Comparison of ENCODE assay signal across 9 mouse cellular contexts in genomic region chr4:125231711-125232260, GRCm38 (mm10).
A peak's percentile ranks its signal among the peaks of the same experiment; 100 is the strongest.
DNase-seq lines count a peak whose midpoint lies in the region; TF ChIP-seq lines count a peak whose summit lies in the region.
"Had no signal": no experiment of that assay in that cellular context is flagged by ENCODE, and none has a peak within 500 bp of the region (broad histone marks: within the 10 kb centered on the region; RNA-seq: fewer than 3 reads in every experiment).

No protein-coding gene starts in this region.

- peak; percentile 20 for DNase-seq in heart, postnatal 4 days
- no peak for DNase-seq in heart, embryonic 10.5 days (ENCODE audit: low spot score)
- DNase-seq in CH12.LX (ENCODE audit: extremely low read depth) = peak; percentile 18
- DNase-seq in c-Kit-positive CD71-positive TER-119-positive erythroid progenitor cells, embryonic 14.5 days (ENCODE audit: low spot score) = peak; percentile 11
- DNase-seq in layer of hippocampus, adult 9-10 months (ENCODE audit: low spot score) = peak; percentile 58
- DNase-seq in right cerebral cortex, adult 18-20 months = peak; percentile 43
- no peak for DNase-seq in spleen, postnatal 4 days (ENCODE audit: low spot score in 2 of 2)
- no peak for DNase-seq in heart, postnatal 25 days (ENCODE audit: low spot score)

- no peak overlapping the region for H3K4me3 ChIP-seq in heart, embryonic 10.5 days
- no peak overlapping the region for H3K4me3 ChIP-seq in CH12.LX (replicated peaks in 1 of 3; ENCODE audit: low read depth in 2 of 3, low read length in 2 of 3, poor library complexity in 1 of 3)
- H3K4me3 ChIP-seq: neural tube, embryonic 12.5 days had no signal

- intact Hi-C loops in heart, postnatal 25 days (cut with DNase I) = no loop called here

- TF ChIP-seq EP300 in CH12.LX (IDR thresholded peaks at IDR 0.05; ENCODE audit: low read length) = no peak

- H3K27me3 ChIP-seq in heart, embryonic 10.5 days (ENCODE audit: insufficient read depth, poor library complexity, severe bottlenecking) = peaks cover 42% of the 10 kb centered on the region
- H3K27me3 ChIP-seq in CH12.LX (replicated peaks) = peaks cover 86% of the 10 kb centered on the region

- no peak overlapping the region for H3K27ac ChIP-seq in heart, embryonic 10.5 days
- H3K27ac ChIP-seq in CH12.LX (ENCODE audit: insufficient read depth, low read depth) = no peak overlapping the region
- H3K27ac ChIP-seq: neural tube, embryonic 12.5 days had no signal

- H3K9ac ChIP-seq in CH12.LX (ENCODE audit: insufficient read depth, low read depth) = no peak overlapping the region
- H3K9ac ChIP-seq: neural tube, embryonic 12.5 days had no signal

- no peak overlapping the region for H3K4me2 ChIP-seq in CH12.LX (ENCODE audit: insufficient read depth, low read depth, poor library complexity, severe bottlenecking)
- H3K4me2 ChIP-seq: neural tube, embryonic 12.5 days had no signal

- H3K4me1 ChIP-seq in heart, embryonic 10.5 days = peaks cover 2% of the 10 kb centered on the region; the same call in 1 of the 2 replicates
- no peaks in the 10 kb centered on the region for H3K4me1 ChIP-seq in CH12.LX (ENCODE audit: control insufficient read depth in 1 of 2, insufficient read depth in 2 of 2)
- H3K4me1 ChIP-seq: neural tube, embryonic 12.5 days had no signal

- H3K79me2 ChIP-seq in CH12.LX (replicated peaks; ENCODE audit: control insufficient read depth, extremely low read depth, insufficient read depth, poor library complexity, severe bottlenecking) = no peaks in the 10 kb centered on the region

- TF ChIP-seq RAD21 in CH12.LX (IDR thresholded peaks at IDR 0.05; ENCODE audit: low read depth, low read length) = peak; percentile 69

- in situ Hi-C loops in CH12.LX (cut with MboI; ENCODE audit: low pct_ligation_motif_present, low pct_unique_long_range_greater_than_20kb, low sequenced_read_pairs) = no loop called here

- WGBS in heart, embryonic 10.5 days = 19% methylated on average over 12 of the region's 12 CpGs

- TF ChIP-seq POLR2A in CH12.LX (IDR thresholded peaks at IDR 0.05; ENCODE audit: low read depth, low read length) = no peak

- H3K9me3 ChIP-seq in heart, embryonic 10.5 days = no peaks in the 10 kb centered on the region
- peaks cover 13% of the 10 kb centered on the region for H3K9me3 ChIP-seq in CH12.LX (replicated peaks; ENCODE audit: low read length)
- H3K9me3 ChIP-seq: neural tube, embryonic 12.5 days had no signal

- no peaks in the 10 kb centered on the region for H3K36me3 ChIP-seq in heart, embryonic 10.5 days
- no peaks in the 10 kb centered on the region for H3K36me3 ChIP-seq in CH12.LX (replicated peaks in 1 of 2; ENCODE audit: control insufficient read depth in 1 of 2, insufficient read depth in 1 of 2, low read length in 1 of 2)
- H3K36me3 ChIP-seq: neural tube, embryonic 12.5 days had no signal

- peak; percentile 75 for TF ChIP-seq CTCF in CH12.LX (conservative IDR thresholded peaks at IDR 0.05 in 1 of 2, IDR thresholded peaks at IDR 0.05 in 1 of 2; ENCODE audit: low read depth in 2 of 2, low read length in 2 of 2)

- dilution Hi-C loops in CH12.LX (cut with MboI; ENCODE audit: extremely low pct_ligation_motif_present, extremely low pct_unique_long_range_greater_than_20kb, low sequenced_read_pairs) = no loop called here

TF ChIP-seq in CH12.LX, 34 proteins besides CTCF, POLR2A, EP300 and RAD21:
- peak; percentile 74 for TF ChIP-seq SMC3 (IDR thresholded peaks at IDR 0.05; ENCODE audit: low read depth, low read length)
- TF ChIP-seq POLR2AphosphoS2 (IDR thresholded peaks at IDR 0.05; ENCODE audit: low read depth, low read length) = no peak

Comparison
In these comparisons a context has a peak if more than half of its experiments do, and no peak if none do; other contexts are left out.
1. DNase-seq: peak in heart, postnatal 4 days (single experiment), CH12.LX (single experiment), c-Kit-positive CD71-positive TER-119-positive erythroid progenitor cells, embryonic 14.5 days (single experiment), layer of hippocampus, adult 9-10 months (single experiment) and right cerebral cortex, adult 18-20 months (single experiment); none in heart, embryonic 10.5 days (single experiment), spleen, postnatal 4 days (0 of 2) and heart, postnatal 25 days (single experiment).